Mouse (Mus musculus) spleen, adult 2 months (tissue): ENCODE data around the gene Snap47.

ENCODE experiments used
- CTCF ChIP-seq: fragments of 200-500 bp; IDR thresholded peaks from 2 replicates; pipeline ENCODE4 v1.5.1; 2011; ENCODE audit warnings: mild to moderate bottlenecking, inconsistent platforms; ENCODE audit not compliant: insufficient read depth, insufficient read length, insufficient replicate concordance; ENCODE audit errors: extremely low read depth
- POLR2A ChIP-seq: fragments of 200-500 bp; IDR thresholded peaks from 2 replicates; pipeline ENCODE4 v1.6.1; 2011; ENCODE audit warnings: low read depth, low read length, inconsistent platforms

DNA sequence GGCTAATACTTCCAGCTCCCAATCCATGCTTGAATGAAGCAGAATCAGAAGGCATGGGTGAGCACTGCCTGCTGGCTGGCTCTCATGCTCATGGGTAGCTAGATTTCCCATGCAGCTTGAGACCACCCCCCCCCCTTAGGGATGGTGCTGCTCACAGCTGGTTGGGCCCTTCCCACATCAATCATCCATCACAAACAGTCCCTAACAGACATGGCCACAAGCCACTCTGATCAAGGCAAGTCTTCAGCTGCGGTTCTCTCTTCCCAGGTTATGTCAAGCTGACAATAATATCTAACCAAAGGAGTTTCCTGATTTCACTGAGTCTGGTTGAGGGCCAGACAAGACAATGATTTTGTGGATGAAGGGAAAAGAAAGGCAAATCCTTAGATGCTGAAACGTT lies 50.1 kb downstream of the Snap47 start:
- TF ChIP-seq CTCF (no peak), POLR2A (no peak)
